Mouse (Mus musculus) hindbrain, embryonic 16.5 days (tissue): ENCODE data around the gene Sfxn2. TPM values are rescaled to one million over a fixed set of nuclear protein-coding genes. Genes with fewer than 3 reads are reported as not detected.
A peak's percentile ranks its signal among the peaks of the same experiment; 100 is the strongest.

Experiments used
- ATAC-seq: fragments of 200-750 bp; cut with Nextera tagmentation; 2 replicates; pipeline ENCODE4 v1.8.0; 2017; ENCODE audit warnings: moderate TSS enrichment, moderate library complexity
- H3K27ac ChIP-seq: fragments of 300-500 bp; sonication (generic); 2 replicates; pipeline ENCODE4 v1.5.1; 2014; ENCODE audit warnings: low read depth, mild to moderate bottlenecking, control low read depth, low read length, moderate library complexity
- H3K27me3 ChIP-seq: fragments of 300-500 bp; sonication (generic); replicated peaks from 2 replicates; pipeline ENCODE4 v1.6.1; 2014; ENCODE audit warnings: low read length; ENCODE audit not compliant: control insufficient read depth, insufficient read depth
- H3K36me3 ChIP-seq: fragments of 300-500 bp; sonication (generic); 2 replicates; pipeline ENCODE4 v1.6.1; 2014; ENCODE audit warnings: mild to moderate bottlenecking, low read length, moderate library complexity, mixed read lengths; ENCODE audit not compliant: control insufficient read depth, insufficient read depth
- H3K4me1 ChIP-seq: fragments of 300-500 bp; sonication (generic); 2 replicates; pipeline ENCODE4 v1.6.1; 2014; ENCODE audit warnings: low read depth, low read length; ENCODE audit not compliant: control insufficient read depth, insufficient read depth
- H3K4me2 ChIP-seq: fragments of 300-500 bp; sonication (generic); 2 replicates; pipeline ENCODE4 v1.6.1; 2014; ENCODE audit warnings: mild to moderate bottlenecking, low read length, control low read depth, moderate library complexity
- H3K4me3 ChIP-seq: fragments of 300-500 bp; sonication (generic); 2 replicates; pipeline ENCODE4 v1.5.1; 2014; ENCODE audit warnings: mild to moderate bottlenecking, low read length, control low read depth, moderate library complexity
- H3K9ac ChIP-seq: fragments of 300-500 bp; sonication (generic); 2 replicates; pipeline ENCODE4 v1.6.1; 2014; ENCODE audit warnings: low read depth, mild to moderate bottlenecking, control low read depth, low read length, moderate library complexity
- H3K9me3 ChIP-seq: fragments of 300-500 bp; sonication (generic); 2 replicates; pipeline ENCODE4 v1.6.1; 2014; ENCODE audit warnings: mild to moderate bottlenecking, low read length, moderate library complexity; ENCODE audit not compliant: control insufficient read depth
- WGBS: fragments of 180-500 bp; shearing (Covaris S2); extraction: QIAGEN DNeasy Blood & Tissue Kit; methylation state at CpG from one replicate; pipeline ENCODE4 v1.1.7; 2014; 5-methylcytosine and 5-hydroxymethylcytosine counted together
- polyA plus RNA-seq: library from polyadenylated mRNA; unstranded; fragments of >200 nt; fragmentation: Nextera tagmentation; extraction: Ambion mirVana; gene quantifications from 2 replicates; pipeline ENCODE4 v1.2.1, GENCODE M21; 2015

Sfxn2 gene
- polyA plus RNA-seq, 1 experiment from 2014 or later: 9.9 TPM

GRCm38 (mm10) chr19:46629807-46630206 lies 56.6 kb downstream of the Sfxn2 start:
- Histone ChIP-seq H3K4me2 (no peak overlapping the region), H3K9ac (no peak overlapping the region)

GRCm38 (mm10) chr19:46631637-46632036 lies 58.5 kb downstream of the Sfxn2 start:
- Histone ChIP-seq H3K4me1 (no peaks in the 10 kb centered on the region; the same call in 1 of the 2 replicates), H3K9ac (no peak overlapping the region), H3K4me2 (no peak overlapping the region), H3K27ac (no peak overlapping the region), H3K27me3 (no peaks in the 10 kb centered on the region), H3K36me3 (no peaks in the 10 kb centered on the region), H3K9me3 (no peaks in the 10 kb centered on the region), H3K4me3 (no peak overlapping the region)
- 86% methylated on average over 9 of the region's 9 CpGs for WGBS
- no peak for ATAC-seq

More at GRCm38 (mm10) chr19:46629807-46630206, 56.6 kb downstream of the Sfxn2 start:
- no peak overlapping the region; the same call in 1 of the 2 replicates for H3K27ac ChIP-seq
- no peaks in the 10 kb centered on the region for H3K36me3 ChIP-seq
- H3K9me3 ChIP-seq: no peaks in the 10 kb centered on the region
- ATAC-seq: no peak
- no peaks in the 10 kb centered on the region for H3K4me1 ChIP-seq
- WGBS: 72% methylated on average over 9 of the region's 9 CpGs
- H3K4me3 ChIP-seq: no peak overlapping the region
- no peaks in the 10 kb centered on the region for H3K27me3 ChIP-seq

GRCm38 (mm10) chr19:46635766-46636165 lies 62.6 kb downstream of the Sfxn2 start:
- H3K4me3 ChIP-seq: no peak overlapping the region
- no peak overlapping the region for H3K9ac ChIP-seq
- H3K9me3 ChIP-seq: no peaks in the 10 kb centered on the region
- WGBS: 68% methylated on average over 9 of the region's 9 CpGs
- H3K4me1 ChIP-seq: no peaks in the 10 kb centered on the region; the same call in none of the 2 replicates
- H3K27ac ChIP-seq: no peak overlapping the region
- no peaks in the 10 kb centered on the region for H3K36me3 ChIP-seq
- no peak for ATAC-seq
- H3K4me2 ChIP-seq: no peak overlapping the region
- H3K27me3 ChIP-seq: no peaks in the 10 kb centered on the region

DNA sequence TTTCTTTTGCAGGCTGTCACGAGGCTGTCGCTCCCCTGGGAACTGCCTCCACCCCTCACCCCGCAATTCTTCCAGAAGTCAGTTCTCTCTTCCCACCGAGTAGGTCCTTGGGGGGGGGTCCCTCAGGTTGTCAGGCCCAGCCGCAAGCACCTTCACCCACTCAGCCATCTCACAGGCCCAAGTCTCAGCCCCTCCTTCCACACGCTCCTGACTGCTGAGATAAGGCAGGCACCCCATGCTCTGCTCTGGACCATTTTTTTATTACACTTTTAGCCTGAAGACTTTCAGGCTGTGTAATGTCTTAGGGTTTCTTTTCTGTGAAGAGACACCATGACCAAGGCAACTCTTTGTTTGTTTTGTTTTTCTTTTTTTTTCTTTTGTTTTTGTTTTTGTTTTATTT lies 64.4 kb downstream of the Sfxn2 start:
- H3K9ac ChIP-seq: no peak overlapping the region
- no peak overlapping the region for H3K4me2 ChIP-seq
- H3K27me3 ChIP-seq: no peaks in the 10 kb centered on the region
- no peak overlapping the region for H3K27ac ChIP-seq
- H3K9me3 ChIP-seq: no peaks in the 10 kb centered on the region
- WGBS: 78% methylated on average over 6 of the region's 6 CpGs
- H3K4me3 ChIP-seq: no peak overlapping the region
- H3K36me3 ChIP-seq: no peaks in the 10 kb centered on the region
- H3K4me1 ChIP-seq: peaks cover 11% of the 10 kb centered on the region
- ATAC-seq: no peak

DNA sequence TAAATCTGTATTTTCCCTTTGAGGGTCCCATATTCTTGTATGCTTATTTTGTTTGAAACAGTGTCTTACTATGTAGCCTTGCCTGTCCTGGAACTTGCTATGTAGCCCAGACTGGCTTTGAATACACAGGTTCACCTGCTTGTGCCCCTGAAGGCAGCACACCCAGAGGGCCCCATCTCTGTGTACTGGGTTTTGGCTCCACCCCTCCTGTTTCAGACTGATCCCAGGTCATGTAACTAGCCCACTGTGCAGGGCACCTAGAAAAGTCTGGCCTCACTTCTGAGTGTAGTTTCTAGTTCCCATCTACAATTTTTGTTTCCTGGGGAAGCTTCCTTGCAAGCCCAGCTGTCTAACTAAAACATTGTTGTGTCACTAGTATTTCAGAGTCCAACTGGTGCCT lies 65.9 kb downstream of the Sfxn2 start:
- Histone ChIP-seq H3K9me3 (no peaks in the 10 kb centered on the region), H3K27ac (no peak overlapping the region), H3K4me3 (no peak overlapping the region), H3K4me2 (no peak overlapping the region), H3K4me1 (peaks cover 23% of the 10 kb centered on the region), H3K9ac (no peak overlapping the region), H3K27me3 (no peaks in the 10 kb centered on the region), H3K36me3 (no peaks in the 10 kb centered on the region)
- ATAC-seq: no peak

- WGBS: 91% methylated on average over 14 of the region's 14 CpGs
- H3K4me1 ChIP-seq: peaks cover 28% of the 10 kb centered on the region
These were observed 66.3 kb downstream of the Sfxn2 start for GRCm38 (mm10) chr19:46639496-46639895.

GRCm38 (mm10) chr19:46640780-46641179 lies 67.6 kb downstream of the Sfxn2 start:
- 84% methylated on average over 8 of the region's 8 CpGs for WGBS
- H3K36me3 ChIP-seq: no peaks in the 10 kb centered on the region
- H3K4me2 ChIP-seq: no peak overlapping the region
- no peak overlapping the region for H3K4me3 ChIP-seq
- H3K9me3 ChIP-seq: no peaks in the 10 kb centered on the region
- H3K27me3 ChIP-seq: no peaks in the 10 kb centered on the region
- H3K4me1 ChIP-seq: peaks cover 38% of the 10 kb centered on the region
- ATAC-seq: no peak
- no peak overlapping the region for H3K9ac ChIP-seq
- H3K27ac ChIP-seq: no peak overlapping the region

More at GRCm38 (mm10) chr19:46639496-46639895, 66.3 kb downstream of the Sfxn2 start:
- Histone ChIP-seq H3K36me3 (no peaks in the 10 kb centered on the region), H3K9me3 (no peaks in the 10 kb centered on the region), H3K27me3 (no peaks in the 10 kb centered on the region), H3K4me2 (no peak overlapping the region), H3K27ac (no peak overlapping the region), H3K4me3 (no peak overlapping the region), H3K9ac (no peak overlapping the region)
- ATAC-seq: no peak

GRCm38 (mm10) chr19:46641420-46642085 lies 68.4 kb downstream of the Sfxn2 start:
- Histone ChIP-seq H3K27me3 (no peaks in the 10 kb centered on the region), H3K36me3 (no peaks in the 10 kb centered on the region), H3K4me3 (no peak overlapping the region), H3K9ac (no peak overlapping the region), H3K4me1 (peaks cover 38% of the 10 kb centered on the region), H3K27ac (0 out of 2 replicates have a peak overlapping the region, but pooled peaks have one; percentile 3), H3K4me2 (no peak overlapping the region), H3K9me3 (no peaks in the 10 kb centered on the region)
- ATAC-seq: peak; percentile 49; the same call in 1 of the 2 replicates
- 61% methylated on average over 19 of the region's 19 CpGs for WGBS

DNA sequence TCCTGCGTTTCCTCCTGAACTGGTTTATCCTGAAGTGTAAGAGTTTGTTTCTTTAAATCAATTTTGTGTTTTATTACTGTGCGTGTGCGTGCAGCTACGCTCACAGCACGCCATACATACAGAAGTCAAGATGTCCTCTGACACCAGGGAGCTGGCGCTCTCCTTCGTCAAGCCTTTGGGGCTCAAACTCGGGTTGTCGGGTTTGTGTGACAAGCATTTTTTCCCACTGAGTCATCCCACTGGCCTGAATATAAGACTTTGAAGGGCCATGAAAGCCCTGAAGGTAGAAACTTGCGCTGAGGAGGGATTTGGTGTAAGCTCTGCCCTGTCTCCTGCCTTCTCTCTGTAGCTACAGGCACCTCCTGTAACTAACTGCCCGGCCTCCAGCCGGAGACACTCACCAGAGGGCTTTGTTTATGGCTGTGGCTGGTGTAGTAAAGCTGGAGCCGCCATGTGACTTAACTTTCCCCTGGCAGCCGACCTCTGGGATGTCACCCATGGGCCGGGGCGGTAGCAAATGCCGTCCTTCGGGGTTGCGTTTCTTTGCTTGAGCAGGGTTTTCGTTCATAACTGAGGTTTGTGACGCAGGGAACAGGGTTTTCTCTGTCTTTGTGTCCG lies 69.1 kb downstream of the Sfxn2 start:
- Histone ChIP-seq H3K36me3 (no peaks in the 10 kb centered on the region), H3K27me3 (no peaks in the 10 kb centered on the region), H3K9ac (no peak overlapping the region), H3K4me3 (no peak overlapping the region), H3K4me2 (no peak overlapping the region), H3K27ac (peak overlapping the region; percentile 61), H3K4me1 (peaks cover 38% of the 10 kb centered on the region), H3K9me3 (no peaks in the 10 kb centered on the region)
- no peak for ATAC-seq
- WGBS: 64% methylated on average over 22 of the region's 22 CpGs
